Mouse (Mus musculus): ENCODE data around the gene Gm20517. TPM values are rescaled to one million over a fixed set of nuclear protein-coding genes. Genes with fewer than 3 reads are reported as not detected.
"Not testable (repeated sequence)": the region's sequence is repeated elsewhere in the genome, so short reads cannot be mapped to it uniquely, and the experiment has no call there.

Gene Gm20517
- polyA plus RNA-seq, 1 experiment from 2014 or later = 3.0 TPM

DNA sequence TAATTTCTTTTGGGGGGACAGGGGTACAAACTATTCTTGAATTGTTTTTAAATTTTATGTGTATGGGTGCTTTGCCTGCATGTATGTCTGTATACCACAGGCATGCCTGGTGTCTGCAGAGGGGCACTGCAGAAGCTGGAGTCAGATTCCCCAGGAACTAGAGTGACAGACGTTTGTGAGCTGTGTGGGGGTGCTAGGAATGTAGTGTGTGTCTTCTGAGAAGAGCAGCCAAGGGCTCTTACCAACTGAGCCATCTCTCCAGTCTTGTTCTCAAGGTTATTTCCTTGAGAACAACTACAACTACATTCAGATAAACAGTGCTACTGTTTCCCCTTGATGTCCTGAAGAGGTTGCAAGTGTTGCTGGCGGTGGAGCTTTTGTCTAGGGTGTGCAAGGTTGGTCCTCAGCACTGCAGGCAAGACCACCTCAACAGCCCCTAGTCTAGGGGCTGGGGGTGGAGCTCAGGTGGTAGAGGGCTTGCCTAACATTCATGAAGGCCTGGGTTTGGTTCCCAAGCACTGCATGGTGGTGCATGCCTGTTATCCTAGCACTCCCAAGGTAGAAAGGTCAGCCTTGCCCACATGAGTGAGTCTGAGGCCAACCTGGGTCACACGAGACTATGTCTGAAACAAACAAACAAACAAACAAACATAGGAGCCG, 20.9 kb downstream of the Gm20517 start:
- Histone ChIP-seq H3K36me3 (0 out of 2 replicates have a peak, but pooled peaks cover 6% of the 10 kb centered on the region), H3K27me3 (no peaks in the 10 kb centered on the region), H3K27ac (replicated peaks) (no peak overlapping the region), H3K4me1 (replicated peaks) (peaks cover 44% of the 10 kb centered on the region), H3K4me3 (no peak overlapping the region), H3K9ac (peak overlapping the region; percentile 35; the same call in 1 of the 2 replicates), H3K4me2 (peak overlapping the region; percentile 30), H3K9me3 (no peaks in the 10 kb centered on the region)
- 76% methylated on average over 4 of the region's 4 CpGs for WGBS
- ATAC-seq (ENCODE audit: low read depth) = no peak

DNA sequence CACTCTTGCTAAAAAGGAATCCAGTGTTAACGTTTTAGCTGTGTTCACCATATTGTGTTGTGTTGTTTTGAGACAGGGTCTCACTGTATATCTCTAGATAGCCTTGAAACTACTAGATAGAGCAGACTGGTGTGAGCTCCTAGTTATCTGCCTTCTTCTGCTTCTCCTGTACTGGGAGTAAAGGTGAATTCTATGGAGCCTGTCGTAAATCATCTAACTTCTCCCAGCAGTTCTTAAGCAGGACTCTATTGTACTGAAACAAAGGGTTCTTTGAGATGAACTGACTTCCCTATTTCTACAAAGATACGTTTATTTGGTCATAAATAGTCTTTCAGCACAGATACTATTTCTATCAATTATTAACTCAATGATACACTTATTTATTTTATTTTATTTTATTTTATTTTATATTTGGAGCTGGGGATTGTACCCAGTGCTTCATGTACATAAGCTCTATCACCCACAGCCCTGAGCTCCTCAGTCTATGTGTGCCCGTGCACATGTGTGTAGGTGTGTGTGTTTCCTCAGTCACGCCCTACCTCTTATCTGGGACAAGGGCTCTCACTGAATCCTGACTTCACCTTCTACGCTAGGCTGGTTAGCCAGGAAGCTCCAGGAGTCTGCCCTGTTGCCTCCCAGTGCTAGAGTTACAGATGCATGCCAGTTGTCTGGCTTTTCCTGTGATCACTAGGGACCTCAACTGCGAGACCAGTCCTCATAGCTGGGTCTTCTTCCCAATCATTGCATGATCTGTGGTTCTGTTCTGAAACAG, 22.8 kb downstream of the Gm20517 start:
- Histone ChIP-seq H3K27ac (replicated peaks) (no peak overlapping the region), H3K36me3 (0 out of 2 replicates have a peak, but pooled peaks cover 6% of the 10 kb centered on the region), H3K4me2 (no peak overlapping the region), H3K9ac (no peak overlapping the region), H3K9me3 (no peaks in the 10 kb centered on the region), H3K4me1 (replicated peaks) (peaks cover 41% of the 10 kb centered on the region), H3K4me3 (no peak overlapping the region), H3K27me3 (no peaks in the 10 kb centered on the region)
- 77% methylated on average over 7 of the region's 7 CpGs for WGBS
- no peak for ATAC-seq (ENCODE audit: low read depth)

DNA sequence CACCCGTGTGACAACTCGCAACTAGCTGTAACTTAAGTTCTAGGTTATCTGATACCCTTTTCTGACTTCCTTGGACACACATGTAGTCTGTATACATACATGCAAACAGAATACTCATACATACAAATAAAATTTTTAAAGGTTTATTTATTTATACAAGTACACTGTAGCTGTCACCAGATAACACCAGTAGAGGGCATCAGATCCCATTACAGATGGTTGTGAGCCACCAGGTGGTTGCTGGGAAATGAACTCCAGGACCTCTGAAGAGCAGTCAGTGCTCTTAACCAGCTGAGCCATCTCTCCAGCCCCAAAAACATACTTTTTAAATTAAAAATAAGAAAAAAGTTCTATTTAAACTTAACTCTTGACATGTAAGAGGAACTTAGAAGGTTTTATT, 31.6 kb downstream of the Gm20517 start:
- no peak overlapping the region for H3K4me2 ChIP-seq
- H3K4me1 ChIP-seq (replicated peaks) = peaks cover 8% of the 10 kb centered on the region
- 87% methylated on average over 2 of the region's 2 CpGs for WGBS
- ATAC-seq (ENCODE audit: low read depth) = no peak
- H3K27me3 ChIP-seq = no peaks in the 10 kb centered on the region
- H3K9me3 ChIP-seq = no peaks in the 10 kb centered on the region
- no peak overlapping the region for H3K4me3 ChIP-seq
- H3K27ac ChIP-seq (replicated peaks) = no peak overlapping the region
- no peaks in the 10 kb centered on the region for H3K36me3 ChIP-seq
- H3K9ac ChIP-seq = no peak overlapping the region

DNA sequence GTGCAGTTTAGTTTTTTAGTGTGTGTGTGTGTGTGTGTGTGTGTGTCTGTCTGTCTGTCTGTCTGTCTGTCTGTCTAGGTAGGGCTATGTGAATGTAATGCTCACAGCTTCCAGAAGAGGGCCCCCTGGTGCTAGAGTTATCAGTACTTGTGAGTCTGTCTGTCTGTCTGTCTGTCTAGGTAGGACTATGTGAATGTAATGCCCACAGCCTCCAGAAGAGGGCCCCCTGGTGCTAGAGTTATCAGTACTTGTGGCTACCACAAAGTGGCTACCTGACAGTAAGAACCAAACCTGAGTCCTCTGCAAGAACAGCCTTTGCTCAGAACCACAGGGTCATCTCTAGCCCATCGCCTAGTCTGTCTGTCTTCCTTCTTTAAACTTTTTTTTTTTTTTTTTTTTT, 35.3 kb downstream of the Gm20517 start:
- no peak overlapping the region for H3K27ac ChIP-seq (replicated peaks)
- 84% methylated on average over 1 of the region's 1 CpGs for WGBS

DNA sequence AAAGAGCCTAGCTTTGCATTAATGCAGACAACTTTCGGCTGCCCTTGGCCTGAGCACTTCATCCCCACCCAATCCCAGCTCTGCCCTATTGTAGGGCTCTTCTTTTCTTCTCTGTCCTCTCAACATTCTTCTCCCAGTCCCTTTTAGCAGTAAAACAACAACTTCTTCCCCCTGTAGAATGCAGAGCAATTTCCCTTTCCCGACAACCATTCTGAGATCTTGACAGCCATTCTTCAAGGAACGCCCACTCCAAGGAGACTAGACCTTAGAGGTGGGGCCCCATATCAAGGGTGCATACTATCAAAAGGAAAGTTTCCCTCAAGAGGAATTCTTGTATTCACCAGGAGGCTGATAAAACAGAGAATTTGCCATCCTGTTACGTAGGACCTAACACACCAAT, 37.6 kb downstream of the Gm20517 start:
- 27% methylated on average over 4 of the region's 4 CpGs for WGBS
- 0 out of 2 replicates have a peak overlapping the region, but pooled peaks have one; percentile 13 for H3K27ac ChIP-seq (replicated peaks)
- H3K36me3 ChIP-seq = peaks cover 10% of the 10 kb centered on the region; the same call in 1 of the 2 replicates
- H3K4me1 ChIP-seq (replicated peaks) = peaks cover 7% of the 10 kb centered on the region; the same call in 1 of the 2 replicates
- H3K9ac ChIP-seq = no peak overlapping the region
- H3K4me2 ChIP-seq = no peak overlapping the region
- no peaks in the 10 kb centered on the region for H3K9me3 ChIP-seq
- H3K27me3 ChIP-seq = no peaks in the 10 kb centered on the region
- no peak overlapping the region for H3K4me3 ChIP-seq
- no peak for ATAC-seq (ENCODE audit: low read depth)

More for the DNA sequence above, 35.3 kb downstream of the Gm20517 start:
- Histone ChIP-seq H3K9me3 (no peaks in the 10 kb centered on the region), H3K9ac (no peak overlapping the region), H3K36me3 (peaks cover 6% of the 10 kb centered on the region; the same call in 1 of the 2 replicates), H3K4me1 (replicated peaks) (peaks cover 7% of the 10 kb centered on the region; the same call in 1 of the 2 replicates), H3K4me3 (no peak overlapping the region), H3K4me2 (no peak overlapping the region), H3K27me3 (no peaks in the 10 kb centered on the region)
- ATAC-seq (ENCODE audit: low read depth) = no peak

DNA sequence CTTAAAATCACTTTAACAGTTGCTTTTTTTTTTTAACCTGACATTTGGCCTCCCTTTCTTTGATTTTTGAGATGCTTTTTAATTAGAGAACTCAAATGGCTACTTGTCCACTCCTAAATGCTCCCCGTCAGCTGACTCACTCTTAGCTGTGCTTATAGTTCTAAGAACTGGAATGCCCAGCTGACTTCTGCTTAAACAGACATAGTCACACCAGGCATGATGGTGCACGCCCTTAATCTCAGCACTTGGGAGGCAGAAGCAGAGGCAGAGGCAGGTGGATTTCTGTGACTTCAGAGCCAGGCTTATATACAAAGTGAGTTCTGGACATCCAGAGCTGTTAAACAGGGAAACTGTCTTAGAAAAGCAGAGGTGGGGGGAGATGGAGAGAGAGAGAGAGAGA, 40.6 kb downstream of the Gm20517 start:
- H3K4me3 ChIP-seq = no peak overlapping the region
- H3K27ac ChIP-seq (replicated peaks) = no peak overlapping the region
- ATAC-seq (ENCODE audit: low read depth) = no peak
- H3K4me2 ChIP-seq = no peak overlapping the region
- WGBS = 74% methylated on average over 2 of the region's 2 CpGs
- no peaks in the 10 kb centered on the region for H3K9me3 ChIP-seq
- H3K27me3 ChIP-seq = no peaks in the 10 kb centered on the region
- no peak overlapping the region for H3K9ac ChIP-seq
- H3K36me3 ChIP-seq = peaks cover 10% of the 10 kb centered on the region; the same call in 1 of the 2 replicates
- peaks cover 7% of the 10 kb centered on the region; the same call in 1 of the 2 replicates for H3K4me1 ChIP-seq (replicated peaks)

DNA sequence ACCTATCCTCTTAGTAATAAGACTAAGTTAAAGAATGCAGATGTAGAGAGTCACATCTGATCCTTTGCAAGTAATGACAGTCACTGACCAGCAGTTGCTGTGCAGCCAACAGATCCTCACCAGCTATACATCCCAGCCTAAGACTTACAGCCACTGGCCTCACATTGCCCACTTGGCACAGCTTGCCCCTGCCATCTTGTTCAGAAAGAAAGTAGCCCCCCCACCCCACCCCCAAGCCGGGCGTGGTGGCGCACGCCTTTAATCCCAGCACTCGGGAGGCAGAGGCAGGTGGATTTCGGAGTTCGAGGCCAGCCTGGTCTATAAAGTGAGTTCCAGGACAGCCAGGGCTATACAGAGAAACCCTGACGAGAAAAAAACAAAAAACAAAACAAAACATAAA, 43.0 kb downstream of the Gm20517 start:
- H3K4me2 ChIP-seq; ATAC-seq (ENCODE audit: low read depth); H3K4me1 ChIP-seq (replicated peaks); H3K9me3 ChIP-seq; H3K4me3 ChIP-seq; H3K27me3 ChIP-seq; H3K27ac ChIP-seq (replicated peaks); H3K9ac ChIP-seq: not testable (repeated sequence)
- 95% methylated on average over 8 of the region's 8 CpGs for WGBS
- peaks cover 10% of the 10 kb centered on the region; the same call in 1 of the 2 replicates for H3K36me3 ChIP-seq

DNA sequence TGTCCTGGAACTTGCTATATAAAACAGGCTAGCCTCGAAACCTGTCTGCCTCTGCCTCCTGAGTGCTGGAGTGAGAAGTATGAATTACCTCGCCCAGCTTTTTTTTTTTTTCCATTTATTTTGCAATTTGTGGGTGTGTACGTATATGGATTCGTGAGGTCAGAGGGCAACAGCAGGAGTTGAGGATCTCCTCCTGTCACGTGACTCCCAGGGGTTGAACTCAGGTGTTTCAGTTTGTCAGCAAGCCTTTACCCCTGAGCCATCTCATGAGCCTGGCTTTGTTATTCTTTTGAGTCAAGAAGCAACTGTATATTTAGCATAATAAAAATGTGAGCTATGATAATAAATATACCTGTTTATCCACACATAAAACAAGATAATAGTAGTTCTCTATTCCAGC, 44.3 kb downstream of the Gm20517 start:
- WGBS = 88% methylated on average over 5 of the region's 5 CpGs
- Histone ChIP-seq H3K4me3 (no peak overlapping the region), H3K9me3 (no peaks in the 10 kb centered on the region), H3K36me3 (0 out of 2 replicates have a peak, but pooled peaks cover 12% of the 10 kb centered on the region), H3K27me3 (no peaks in the 10 kb centered on the region), H3K4me2 (no peak overlapping the region), H3K4me1 (replicated peaks) (no peaks in the 10 kb centered on the region), H3K27ac (replicated peaks) (no peak overlapping the region), H3K9ac (no peak overlapping the region)
- no peak for ATAC-seq (ENCODE audit: low read depth)

DNA sequence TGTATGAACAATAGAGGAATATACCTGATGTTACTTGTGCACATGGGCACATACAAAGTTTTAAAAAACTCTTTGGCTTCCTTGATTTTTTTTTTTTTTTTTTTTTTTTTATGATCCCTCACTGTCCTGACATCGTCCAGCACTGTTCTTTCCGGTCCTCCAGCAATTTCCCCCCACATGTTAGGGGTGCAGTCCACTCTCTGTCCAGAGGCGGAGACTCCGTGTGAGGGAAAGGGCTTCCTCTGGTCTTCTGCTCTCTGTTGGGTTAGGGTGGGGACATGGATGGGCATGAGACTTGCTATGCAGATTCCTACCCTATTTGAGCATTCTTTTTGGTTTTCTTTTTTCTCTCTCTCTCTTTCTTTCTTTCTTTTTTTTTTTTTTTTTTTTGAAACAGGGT, 46.5 kb downstream of the Gm20517 start:
- H3K36me3 ChIP-seq = 0 out of 2 replicates have a peak, but pooled peaks cover 12% of the 10 kb centered on the region
- 85% methylated on average over 4 of the region's 4 CpGs for WGBS
- ATAC-seq (ENCODE audit: low read depth) = no peak
- no peak overlapping the region for H3K4me3 ChIP-seq
- no peak overlapping the region for H3K27ac ChIP-seq (replicated peaks)
- peaks cover 7% of the 10 kb centered on the region for H3K4me1 ChIP-seq (replicated peaks)
- H3K9me3 ChIP-seq = no peaks in the 10 kb centered on the region
- no peak overlapping the region for H3K9ac ChIP-seq
- no peaks in the 10 kb centered on the region for H3K27me3 ChIP-seq
- H3K4me2 ChIP-seq = no peak overlapping the region

DNA sequence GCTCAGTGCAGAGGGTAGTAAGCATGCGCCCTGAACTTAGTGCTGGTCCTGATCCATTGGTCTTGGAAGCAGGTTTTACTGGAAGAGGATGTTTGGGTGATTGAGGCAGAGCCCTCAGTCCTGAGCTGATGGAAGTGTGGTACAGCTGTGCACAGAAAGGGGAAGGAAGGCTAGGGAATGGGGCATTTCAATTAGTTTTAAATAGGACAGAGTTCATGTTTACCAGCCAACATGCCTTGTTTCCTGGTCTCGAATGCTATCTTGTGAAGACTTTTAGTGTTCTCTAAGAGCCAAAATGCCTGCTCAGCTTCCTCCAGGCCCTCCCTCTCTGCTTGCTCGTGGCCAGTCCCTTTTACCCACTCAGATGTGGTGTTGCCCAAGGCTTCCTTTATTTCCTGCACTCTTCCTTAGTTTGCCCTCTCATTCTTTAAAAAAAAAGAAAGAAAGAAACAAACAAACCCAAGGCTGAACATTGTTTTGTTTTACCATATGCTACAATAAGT, 47.4 kb downstream of the Gm20517 start:
- 89% methylated on average over 3 of the region's 3 CpGs for whole genome bisulfite sequencing
- Histone ChIP-seq H3K4me2 (no peak overlapping the region), H3K9ac (no peak overlapping the region), H3K36me3 (0 out of 2 replicates have a peak, but pooled peaks cover 8% of the 10 kb centered on the region), H3K9me3 (no peaks in the 10 kb centered on the region), H3K27me3 (no peaks in the 10 kb centered on the region), H3K4me1 (replicated peaks) (peaks cover 13% of the 10 kb centered on the region), H3K4me3 (no peak overlapping the region), H3K27ac (replicated peaks) (no peak overlapping the region)
- no peak for ATAC-seq (ENCODE audit: low read depth)

DNA sequence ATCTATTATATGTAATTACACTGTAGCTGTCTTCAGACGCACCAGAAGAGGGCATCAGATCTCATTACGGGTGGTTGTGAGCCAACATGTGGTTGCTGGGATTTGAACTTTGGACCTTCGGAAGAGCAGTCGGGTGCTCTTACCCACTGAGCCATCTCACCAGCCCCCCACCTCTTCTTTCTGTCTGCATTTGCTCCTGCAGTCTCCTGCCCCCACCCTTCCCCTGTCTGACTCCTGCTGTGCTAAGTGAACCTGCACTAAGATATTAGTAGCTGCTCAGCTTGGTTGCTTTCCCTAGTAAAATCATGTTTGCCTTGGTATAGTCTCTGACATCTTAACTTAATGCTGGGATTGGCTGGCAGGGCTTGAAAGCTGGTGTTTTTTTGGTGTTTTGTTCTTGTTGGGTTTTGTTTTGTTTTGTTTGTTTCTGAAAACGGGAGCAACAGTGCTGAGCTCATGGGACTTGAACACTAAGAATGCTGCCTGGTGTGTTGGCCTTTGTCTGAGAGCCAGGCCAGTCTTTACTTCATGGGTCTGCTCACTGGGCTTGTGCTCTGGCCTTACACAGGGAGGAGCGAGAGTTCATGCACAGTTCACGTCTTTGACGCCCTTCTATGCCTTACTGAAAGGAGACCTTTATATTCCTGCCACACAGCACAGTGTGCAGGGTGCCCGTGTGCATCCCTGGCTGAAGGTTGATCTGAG, 51.8 kb downstream of the Gm20517 start:
- Histone ChIP-seq H3K9me3 (no peaks in the 10 kb centered on the region), H3K27me3 (no peaks in the 10 kb centered on the region), H3K4me2 (no peak overlapping the region), H3K4me3 (no peak overlapping the region), H3K4me1 (replicated peaks) (peaks cover 13% of the 10 kb centered on the region), H3K9ac (no peak overlapping the region), H3K27ac (replicated peaks) (peak overlapping the region; percentile 46; the same call in 1 of the 2 replicates), H3K36me3 (0 out of 2 replicates have a peak, but pooled peaks cover 11% of the 10 kb centered on the region)
- ATAC-seq (ENCODE audit: low read depth) = peak; percentile 85
- 25% methylated on average over 9 of the region's 9 CpGs for WGBS

Data from neural tube, embryonic 13.5 days (tissue).